Mouse (Mus musculus) cerebellum, adult 9-10 months (tissue): ENCODE data around the gene Dennd4a.
"Not testable (repeated sequence)": the region's sequence is repeated elsewhere in the genome, so short reads cannot be mapped to it uniquely, and the experiment has no call there.

ENCODE experiments used
- DNase-seq: peaks from one replicate; pipeline ENCODE4 v3.0.0; 2022

Dennd4a gene

GRCm38 (mm10) chr9:64812475-64812860 is 1.3 kb downstream of the Dennd4a start:
- DNase-seq, result no peak

- DNase-seq, result no peak
Measured at GRCm38 (mm10) chr9:64814273-64814672, 3.1 kb downstream of the Dennd4a start.

GRCm38 (mm10) chr9:64819686-64820085 is 8.5 kb downstream of the Dennd4a start:
- DNase-seq, result not testable (repeated sequence)

GRCm38 (mm10) chr9:64820086-64820795 is 9.1 kb downstream of the Dennd4a start:
- DNase-seq, result no peak

- DNase-seq, result no peak
Measured at GRCm38 (mm10) chr9:64822235-64822634, 11.1 kb downstream of the Dennd4a start.

- no peak for DNase-seq
Measured at GRCm38 (mm10) chr9:64824389-64825008, 13.4 kb downstream of the Dennd4a start.

GRCm38 (mm10) chr9:64830092-64830618 is 19.0 kb downstream of the Dennd4a start:
- no peak for DNase-seq

- no peak for DNase-seq
Measured at GRCm38 (mm10) chr9:64830641-64831040, 19.5 kb downstream of the Dennd4a start.

- no peak for DNase-seq
Measured at GRCm38 (mm10) chr9:64831760-64832159, 20.6 kb downstream of the Dennd4a start.

GRCm38 (mm10) chr9:64834418-64834817 is 23.3 kb downstream of the Dennd4a start:
- DNase-seq, result no peak

- DNase-seq, result no peak
Measured at GRCm38 (mm10) chr9:64845355-64845754, 34.2 kb downstream of the Dennd4a start.

- DNase-seq, result no peak
Measured at GRCm38 (mm10) chr9:64849548-64849947, 38.4 kb downstream of the Dennd4a start.

- DNase-seq, result no peak
Measured at GRCm38 (mm10) chr9:64860083-64860482, 48.9 kb downstream of the Dennd4a start.

GRCm38 (mm10) chr9:64862687-64863086 is 51.5 kb downstream of the Dennd4a start:
- DNase-seq, result peak; percentile 7

GRCm38 (mm10) chr9:64886008-64886407 is 74.9 kb downstream of the Dennd4a start:
- no peak for DNase-seq

- no peak for DNase-seq
Measured at GRCm38 (mm10) chr9:64896605-64897004, 85.5 kb downstream of the Dennd4a start.

GRCm38 (mm10) chr9:64902866-64903265 is 91.7 kb downstream of the Dennd4a start:
- DNase-seq, result no peak

- DNase-seq, result peak; percentile 87
Measured at GRCm38 (mm10) chr9:64903386-64903785, 92.2 kb downstream of the Dennd4a start.

GRCm38 (mm10) chr9:64904917-64905640 is 93.9 kb downstream of the Dennd4a start:
- no peak for DNase-seq

GRCm38 (mm10) chr9:64907441-64907840 is 96.3 kb downstream of the Dennd4a start:
- DNase-seq, result no peak

GRCm38 (mm10) chr9:64913406-64913805 is 102.3 kb downstream of the Dennd4a start:
- DNase-seq, result no peak

GRCm38 (mm10) chr9:64913973-64914372 is 102.8 kb downstream of the Dennd4a start:
- no peak for DNase-seq

- no peak for DNase-seq
Measured at GRCm38 (mm10) chr9:64914629-64915028, 103.5 kb downstream of the Dennd4a start.

- DNase-seq, result no peak
Measured at GRCm38 (mm10) chr9:64918560-64918959, 107.4 kb downstream of the Dennd4a start.
